Mouse (Mus musculus): ENCODE results near the gene Eid2. TPM values are rescaled to one million over a fixed set of nuclear protein-coding genes. Genes with fewer than 3 reads are reported as not detected.

Eid2 gene
- polyA plus RNA-seq, 1 experiment from 2014 or later: 4.1 TPM

GRCm38 (mm10) chr7:28255476-28255875 lies 12.2 kb upstream of the Eid2 start:
- Histone ChIP-seq H3K27me3 (ENCODE audit: control insufficient read depth, insufficient read depth, low read length) (no peaks in the 10 kb centered on the region), H3K9me3 (ENCODE audit: control insufficient read depth, low read depth, low read length) (no peaks in the 10 kb centered on the region; the same call in 1 of the 2 replicates), H3K9ac (replicated peaks; ENCODE audit: low read depth, low read length) (no peak overlapping the region), H3K27ac (ENCODE audit: low read length) (no peak overlapping the region), H3K4me1 (ENCODE audit: control insufficient read depth, insufficient read depth, low read length) (no peaks in the 10 kb centered on the region), H3K4me2 (replicated peaks; ENCODE audit: low read depth, low read length) (no peak overlapping the region), H3K4me3 (ENCODE audit: low read depth, low read length) (no peak overlapping the region), H3K36me3 (ENCODE audit: control insufficient read depth, insufficient read depth, low read length) (no peaks in the 10 kb centered on the region)
- ATAC-seq (ENCODE audit: insufficient number of reproducible peaks, insufficient read depth, low FRiP score, low read depth): no peak
- WGBS: 84% methylated on average over 6 of the region's 6 CpGs

DNA sequence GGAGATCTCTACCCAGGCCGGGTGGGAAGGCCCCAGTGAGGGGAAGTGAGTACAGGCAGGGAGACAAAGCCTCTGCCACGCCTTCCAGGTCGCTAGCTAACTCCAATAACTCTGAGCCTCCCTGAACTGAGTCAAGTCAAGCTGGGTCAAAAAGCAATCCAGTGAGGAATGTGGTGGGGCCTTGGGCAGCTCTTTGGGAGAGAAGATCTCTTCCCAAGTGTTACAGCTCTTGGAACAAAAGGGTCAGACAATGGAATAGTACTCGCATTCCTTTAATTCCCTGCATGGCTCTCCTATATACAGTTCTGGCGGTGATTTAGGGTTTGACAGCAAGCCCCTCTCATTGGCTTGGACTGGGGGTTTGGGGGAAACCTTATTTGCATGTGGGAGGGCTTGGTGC lies 4.8 kb upstream of the Eid2 start:
- Histone ChIP-seq H3K4me2 (replicated peaks; ENCODE audit: low read depth, low read length) (no peak overlapping the region), H3K9me3 (ENCODE audit: control insufficient read depth, low read depth, low read length) (no peaks in the 10 kb centered on the region), H3K4me3 (ENCODE audit: low read depth, low read length) (no peak overlapping the region), H3K27ac (ENCODE audit: low read length) (no peak overlapping the region), H3K9ac (replicated peaks; ENCODE audit: low read depth, low read length) (no peak overlapping the region), H3K4me1 (ENCODE audit: control insufficient read depth, insufficient read depth, low read length) (no peaks in the 10 kb centered on the region), H3K36me3 (ENCODE audit: control insufficient read depth, insufficient read depth, low read length) (no peaks in the 10 kb centered on the region), H3K27me3 (ENCODE audit: control insufficient read depth, insufficient read depth, low read length) (no peaks in the 10 kb centered on the region)
- ATAC-seq (ENCODE audit: insufficient number of reproducible peaks, insufficient read depth, low FRiP score, low read depth): no peak
- WGBS: 41% methylated on average over 5 of the region's 5 CpGs

DNA sequence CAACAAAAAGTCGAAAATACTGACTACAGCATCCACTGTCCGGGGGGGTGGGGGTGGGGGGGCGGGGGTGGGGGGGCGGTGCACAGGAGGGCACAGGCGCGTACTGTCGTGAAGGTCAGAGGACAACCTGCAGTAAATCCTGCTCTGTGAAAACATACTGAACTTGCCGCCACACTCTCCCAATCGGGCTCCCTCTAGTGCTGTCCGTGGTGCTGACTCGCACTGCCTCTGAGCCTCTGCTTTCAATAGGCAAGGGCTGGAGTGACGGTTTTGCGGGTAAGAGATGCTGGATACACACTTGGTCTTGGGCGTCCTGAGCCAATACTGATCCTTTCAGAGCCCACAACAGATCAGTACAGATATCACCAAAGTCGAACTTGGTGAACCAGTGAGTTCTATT lies 3.9 kb upstream of the Eid2 start:
- no peak overlapping the region for H3K4me2 ChIP-seq (replicated peaks; ENCODE audit: low read depth, low read length)
- H3K9ac ChIP-seq (replicated peaks; ENCODE audit: low read depth, low read length): no peak overlapping the region
- H3K36me3 ChIP-seq (ENCODE audit: control insufficient read depth, insufficient read depth, low read length): no peaks in the 10 kb centered on the region
- H3K9me3 ChIP-seq (ENCODE audit: control insufficient read depth, low read depth, low read length): no peaks in the 10 kb centered on the region
- ATAC-seq (ENCODE audit: insufficient number of reproducible peaks, insufficient read depth, low FRiP score, low read depth): no peak
- no peak overlapping the region for H3K27ac ChIP-seq (ENCODE audit: low read length)
- 4% methylated on average over 14 of the region's 15 CpGs for WGBS
- H3K4me1 ChIP-seq (ENCODE audit: control insufficient read depth, insufficient read depth, low read length): no peaks in the 10 kb centered on the region
- no peak overlapping the region for H3K4me3 ChIP-seq (ENCODE audit: low read depth, low read length)
- no peaks in the 10 kb centered on the region for H3K27me3 ChIP-seq (ENCODE audit: control insufficient read depth, insufficient read depth, low read length)

- Histone ChIP-seq H3K9ac (replicated peaks; ENCODE audit: low read depth, low read length) (no peak overlapping the region), H3K27ac (ENCODE audit: low read length) (no peak overlapping the region), H3K9me3 (ENCODE audit: control insufficient read depth, low read depth, low read length) (no peaks in the 10 kb centered on the region), H3K4me3 (ENCODE audit: low read depth, low read length) (no peak overlapping the region), H3K4me2 (replicated peaks; ENCODE audit: low read depth, low read length) (no peak overlapping the region), H3K36me3 (ENCODE audit: control insufficient read depth, insufficient read depth, low read length) (no peaks in the 10 kb centered on the region; the same call in 1 of the 2 replicates), H3K27me3 (ENCODE audit: control insufficient read depth, insufficient read depth, low read length) (no peaks in the 10 kb centered on the region), H3K4me1 (ENCODE audit: control insufficient read depth, insufficient read depth, low read length) (no peaks in the 10 kb centered on the region)
- 90% methylated on average over 13 of the region's 13 CpGs for WGBS
- ATAC-seq (ENCODE audit: insufficient number of reproducible peaks, insufficient read depth, low FRiP score, low read depth): no peak
These were observed 2.3 kb upstream of the Eid2 start for GRCm38 (mm10) chr7:28265391-28265790.

- Histone ChIP-seq H3K9me3 (ENCODE audit: control insufficient read depth, low read depth, low read length) (no peaks in the 10 kb centered on the region), H3K4me3 (ENCODE audit: low read depth, low read length) (peak overlapping the region; percentile 80), H3K36me3 (ENCODE audit: control insufficient read depth, insufficient read depth, low read length) (no peaks in the 10 kb centered on the region; the same call in 1 of the 2 replicates), H3K4me1 (ENCODE audit: control insufficient read depth, insufficient read depth, low read length) (no peaks in the 10 kb centered on the region), H3K4me2 (replicated peaks; ENCODE audit: low read depth, low read length) (peak overlapping the region; percentile 55), H3K9ac (replicated peaks; ENCODE audit: low read depth, low read length) (peak overlapping the region; percentile 99), H3K27me3 (ENCODE audit: control insufficient read depth, insufficient read depth, low read length) (no peaks in the 10 kb centered on the region), H3K27ac (ENCODE audit: low read length) (peak overlapping the region; percentile 82)
- under 1% methylated on average over 43 of the region's 62 CpGs for WGBS
- peak; percentile 66; the same call in 1 of the 2 replicates for ATAC-seq (ENCODE audit: insufficient number of reproducible peaks, insufficient read depth, low FRiP score, low read depth)
These were observed 406 bp downstream of the Eid2 start for GRCm38 (mm10) chr7:28268042-28268531.

DNA sequence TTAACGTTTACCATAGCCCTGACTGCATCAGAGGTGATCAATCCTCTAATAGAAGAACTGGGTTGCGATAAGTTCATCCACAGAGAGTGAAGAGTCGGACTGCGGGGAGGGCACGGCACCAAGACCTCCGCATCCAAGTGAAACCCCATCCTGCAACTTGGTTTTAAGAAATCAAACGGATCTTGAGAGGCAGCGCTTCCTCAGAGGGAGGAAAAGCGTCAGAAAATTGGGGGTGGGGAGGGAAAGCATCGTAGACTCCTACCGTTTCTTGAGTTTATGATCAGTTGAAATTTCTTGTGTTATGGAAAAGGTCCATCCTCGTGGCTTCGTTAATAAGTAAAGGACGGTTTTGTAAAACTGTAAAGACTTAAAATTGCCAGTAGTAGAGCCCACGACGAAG lies 895 bp downstream of the Eid2 start:
- Histone ChIP-seq H3K27ac (ENCODE audit: low read length) (peak overlapping the region; percentile 82), H3K9me3 (ENCODE audit: control insufficient read depth, low read depth, low read length) (no peaks in the 10 kb centered on the region), H3K4me2 (replicated peaks; ENCODE audit: low read depth, low read length) (peak overlapping the region; percentile 55), H3K36me3 (ENCODE audit: control insufficient read depth, insufficient read depth, low read length) (no peaks in the 10 kb centered on the region; the same call in 1 of the 2 replicates), H3K4me3 (ENCODE audit: low read depth, low read length) (peak overlapping the region; percentile 80), H3K9ac (replicated peaks; ENCODE audit: low read depth, low read length) (peak overlapping the region; percentile 99), H3K4me1 (ENCODE audit: control insufficient read depth, insufficient read depth, low read length) (no peaks in the 10 kb centered on the region), H3K27me3 (ENCODE audit: control insufficient read depth, insufficient read depth, low read length) (no peaks in the 10 kb centered on the region)
- ATAC-seq (ENCODE audit: insufficient number of reproducible peaks, insufficient read depth, low FRiP score, low read depth): no peak
- WGBS: 26% methylated on average over 16 of the region's 16 CpGs

- H3K9me3 ChIP-seq (ENCODE audit: control insufficient read depth, low read depth, low read length): no peaks in the 10 kb centered on the region
- WGBS: 94% methylated on average over 12 of the region's 12 CpGs
- no peak overlapping the region for H3K9ac ChIP-seq (replicated peaks; ENCODE audit: low read depth, low read length)
- H3K4me3 ChIP-seq (ENCODE audit: low read depth, low read length): no peak overlapping the region
- no peak for ATAC-seq (ENCODE audit: insufficient number of reproducible peaks, insufficient read depth, low FRiP score, low read depth)
- H3K4me1 ChIP-seq (ENCODE audit: control insufficient read depth, insufficient read depth, low read length): no peaks in the 10 kb centered on the region
- no peaks in the 10 kb centered on the region; the same call in 1 of the 2 replicates for H3K36me3 ChIP-seq (ENCODE audit: control insufficient read depth, insufficient read depth, low read length)
- H3K27ac ChIP-seq (ENCODE audit: low read length): no peak overlapping the region
- no peak overlapping the region for H3K4me2 ChIP-seq (replicated peaks; ENCODE audit: low read depth, low read length)
- no peaks in the 10 kb centered on the region for H3K27me3 ChIP-seq (ENCODE audit: control insufficient read depth, insufficient read depth, low read length)
These were observed 1.7 kb downstream of the Eid2 start for GRCm38 (mm10) chr7:28269355-28269754.

DNA sequence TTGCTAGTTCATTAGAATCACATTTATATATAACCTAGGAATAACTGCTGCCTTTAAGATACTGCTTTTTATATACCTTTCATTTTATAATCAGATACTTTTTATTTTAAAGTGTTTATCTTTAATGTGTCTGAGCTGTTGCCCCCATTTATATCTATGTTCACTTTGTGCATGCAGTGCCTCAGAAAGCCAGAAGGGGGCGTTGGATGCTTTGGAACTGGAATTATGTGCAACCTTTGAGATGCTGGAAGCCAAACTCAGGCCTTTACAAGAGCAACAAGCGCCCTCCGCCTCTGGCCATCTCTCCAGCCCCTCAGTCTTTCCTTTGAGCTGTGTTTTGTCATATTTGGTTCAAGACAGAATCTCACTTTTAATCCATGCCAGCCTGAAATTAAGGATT lies 4.1 kb downstream of the Eid2 start:
- no peak overlapping the region for H3K4me2 ChIP-seq (replicated peaks; ENCODE audit: low read depth, low read length)
- no peaks in the 10 kb centered on the region for H3K27me3 ChIP-seq (ENCODE audit: control insufficient read depth, insufficient read depth, low read length)
- no peaks in the 10 kb centered on the region for H3K9me3 ChIP-seq (ENCODE audit: control insufficient read depth, low read depth, low read length)
- no peak overlapping the region for H3K27ac ChIP-seq (ENCODE audit: low read length)
- no peak overlapping the region for H3K4me3 ChIP-seq (ENCODE audit: low read depth, low read length)
- no peaks in the 10 kb centered on the region; the same call in 1 of the 2 replicates for H3K36me3 ChIP-seq (ENCODE audit: control insufficient read depth, insufficient read depth, low read length)
- no peak overlapping the region for H3K9ac ChIP-seq (replicated peaks; ENCODE audit: low read depth, low read length)
- WGBS: 72% methylated on average over 3 of the region's 3 CpGs
- no peaks in the 10 kb centered on the region for H3K4me1 ChIP-seq (ENCODE audit: control insufficient read depth, insufficient read depth, low read length)
- no peak for ATAC-seq (ENCODE audit: insufficient number of reproducible peaks, insufficient read depth, low FRiP score, low read depth)

DNA sequence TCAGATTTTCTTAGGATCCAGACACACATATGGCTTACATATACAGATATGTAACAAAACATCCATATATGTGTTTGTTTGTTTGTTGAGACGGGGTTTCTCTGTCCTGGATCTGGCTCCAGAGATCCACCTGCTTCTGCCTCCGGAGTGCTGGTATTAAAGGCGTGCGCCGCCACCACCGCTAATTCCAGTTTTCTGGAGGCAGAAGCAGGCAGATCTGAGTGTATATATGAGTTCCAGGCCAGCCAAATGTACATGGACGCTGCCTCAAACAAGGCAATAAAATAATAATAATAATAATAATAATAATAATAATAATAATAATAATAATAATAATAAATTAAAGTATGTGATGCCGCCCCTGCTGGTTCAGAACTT lies 9.5 kb downstream of the Eid2 start:
- WGBS: 64% methylated on average over 8 of the region's 8 CpGs
- H3K27ac ChIP-seq (ENCODE audit: low read length): no peak overlapping the region
- H3K27me3 ChIP-seq (ENCODE audit: control insufficient read depth, insufficient read depth, low read length): no peaks in the 10 kb centered on the region
- H3K9ac ChIP-seq (replicated peaks; ENCODE audit: low read depth, low read length): no peak overlapping the region
- H3K4me2 ChIP-seq (replicated peaks; ENCODE audit: low read depth, low read length): no peak overlapping the region
- no peaks in the 10 kb centered on the region for H3K36me3 ChIP-seq (ENCODE audit: control insufficient read depth, insufficient read depth, low read length)
- H3K4me1 ChIP-seq (ENCODE audit: control insufficient read depth, insufficient read depth, low read length): no peaks in the 10 kb centered on the region
- no peaks in the 10 kb centered on the region for H3K9me3 ChIP-seq (ENCODE audit: control insufficient read depth, low read depth, low read length)
- no peak overlapping the region for H3K4me3 ChIP-seq (ENCODE audit: low read depth, low read length)
- no peak for ATAC-seq (ENCODE audit: insufficient number of reproducible peaks, insufficient read depth, low FRiP score, low read depth)

Measured in stomach, embryonic 14.5 days (tissue).